Mouse (Mus musculus) liver, adult (tissue): Measurements from ENCODE around the gene Plekha1.

Experiments used
- GATA4 ChIP-seq: IDR thresholded peaks from 2 replicates; pipeline ENCODE4 v1.6.1; 2014; ENCODE audit warnings: mild to moderate bottlenecking, low read length; ENCODE audit not compliant: insufficient replicate concordance

The Plekha1 gene

GRCm38 (mm10) chr7:130932921-130933320 is 67.4 kb downstream of the Plekha1 start:
- TF ChIP-seq GATA4: no peak

- TF ChIP-seq GATA4: no peak
Measured at GRCm38 (mm10) chr7:130934654-130935053, 69.1 kb downstream of the Plekha1 start.

- TF ChIP-seq GATA4: no peak
Measured at GRCm38 (mm10) chr7:130935421-130935792, 69.9 kb downstream of the Plekha1 start.

- no peak for TF ChIP-seq GATA4
Measured at GRCm38 (mm10) chr7:130935793-130936471, 70.4 kb downstream of the Plekha1 start, which contains the start of gene Htra1. Gene Htra1 (plus strand): TSS chr7:130936111.

- TF ChIP-seq GATA4: no peak
Measured at GRCm38 (mm10) chr7:130936472-130936951, 71.0 kb downstream of the Plekha1 start.

- no peak for TF ChIP-seq GATA4
Measured at GRCm38 (mm10) chr7:130937266-130937841, 71.8 kb downstream of the Plekha1 start.

GRCm38 (mm10) chr7:130938005-130938404 is 72.4 kb downstream of the Plekha1 start:
- no peak for TF ChIP-seq GATA4

- TF ChIP-seq GATA4: no peak
Measured at GRCm38 (mm10) chr7:130938896-130939295, 73.3 kb downstream of the Plekha1 start.

GRCm38 (mm10) chr7:130940733-130941132 is 75.2 kb downstream of the Plekha1 start:
- no peak for TF ChIP-seq GATA4

- no peak for TF ChIP-seq GATA4
Measured at GRCm38 (mm10) chr7:130943280-130943895, 77.8 kb downstream of the Plekha1 start.

- TF ChIP-seq GATA4: no peak
Measured at GRCm38 (mm10) chr7:130944766-130945475, 79.4 kb downstream of the Plekha1 start.

- TF ChIP-seq GATA4: no peak
Measured at GRCm38 (mm10) chr7:130945730-130946129, 80.2 kb downstream of the Plekha1 start.

GRCm38 (mm10) chr7:130946303-130946702 is 80.7 kb downstream of the Plekha1 start:
- TF ChIP-seq GATA4: no peak

GRCm38 (mm10) chr7:130948563-130949208 is 83.1 kb downstream of the Plekha1 start:
- peak; percentile 66; the same call in 1 of the 2 replicates for TF ChIP-seq GATA4

GRCm38 (mm10) chr7:130949331-130949751 is 83.8 kb downstream of the Plekha1 start:
- TF ChIP-seq GATA4: no peak
